Mouse (Mus musculus): ENCODE measurements around the gene Ifna1. TPM values are rescaled to one million over a fixed set of nuclear protein-coding genes. Genes with fewer than 3 reads are reported as not detected.
A peak's percentile ranks its signal among the peaks of the same experiment; 100 is the strongest.
"Not testable (repeated sequence)": the region's sequence is repeated elsewhere in the genome, so short reads cannot be mapped to it uniquely, and the experiment has no call there.

Gene Ifna1
- polyA plus RNA-seq (2016; fragmentation: Nextera tagmentation; extraction: Ambion mirVana): not detected in 2 replicates

- Histone ChIP-seq H3K9ac (no peak within 1 kb of the TSS), H3K4me1 (no peaks in the 10 kb centered on the region; the same call in 1 of the 2 replicates), H3K27ac (no peak within 1 kb of the TSS), H3K4me2 (replicated peaks) (no peak within 1 kb of the TSS), H3K36me3 (no peaks in the 10 kb centered on the region), H3K27me3 (no peaks in the 10 kb centered on the region), H3K4me3 (no peak within 1 kb of the TSS), H3K9me3 (no peaks in the 10 kb centered on the region)
- WGBS: 81% methylated on average over 1 of the region's 1 CpGs
- no peak for ATAC-seq (ENCODE audit: insufficient number of reproducible peaks, insufficient read depth, low FRiP score, low TSS enrichment)
Measured at GRCm38 (mm10) chr4:88849698-88850097, at the start of gene Ifna1. Gene Ifna1, plus strand, starts transcription at chr4:88850087.

- not testable (repeated sequence) for H3K9ac ChIP-seq; H3K27ac ChIP-seq; H3K4me2 ChIP-seq (replicated peaks); H3K36me3 ChIP-seq; H3K4me1 ChIP-seq; H3K9me3 ChIP-seq; H3K4me3 ChIP-seq; H3K27me3 ChIP-seq; ATAC-seq (ENCODE audit: insufficient number of reproducible peaks, insufficient read depth, low FRiP score, low TSS enrichment)
- WGBS: no CpG with 5 or more reads among the region's 29 CpGs
Measured at GRCm38 (mm10) chr4:88802954-88803353, 46.9 kb upstream of the Ifna1 start, which contains the start of gene Gm13287. Gene Gm13287, plus strand, starts transcription at chr4:88803254.

GRCm38 (mm10) chr4:88805231-88805630 is 44.7 kb upstream of the Ifna1 start, which contains the start of gene Gm13288:
Gene Gm13288, plus strand, starts transcription at chr4:88805531.
- WGBS: no CpG with 5 or more reads among the region's 8 CpGs
- H3K36me3 ChIP-seq; H3K9ac ChIP-seq; H3K9me3 ChIP-seq; H3K4me1 ChIP-seq; ATAC-seq (ENCODE audit: insufficient number of reproducible peaks, insufficient read depth, low FRiP score, low TSS enrichment); H3K27ac ChIP-seq; H3K27me3 ChIP-seq: not testable (repeated sequence)
- 0 out of 2 replicates have a peak within 1 kb of the TSS, but pooled peaks have one; percentile 22 for H3K4me3 ChIP-seq
- H3K4me2 ChIP-seq (replicated peaks): peak within 1 kb of the TSS; percentile 32; the same call in 1 of the 2 replicates

- WGBS: 0% methylated on average over 14 of the region's 34 CpGs
- not testable (repeated sequence) for H3K36me3 ChIP-seq; H3K4me1 ChIP-seq; H3K27ac ChIP-seq; H3K27me3 ChIP-seq; H3K9ac ChIP-seq; H3K9me3 ChIP-seq; ATAC-seq (ENCODE audit: insufficient number of reproducible peaks, insufficient read depth, low FRiP score, low TSS enrichment)
- 0 out of 2 replicates have a peak overlapping the region, but pooled peaks have one; percentile 22 for H3K4me3 ChIP-seq
- peak overlapping the region; percentile 32; the same call in 1 of the 2 replicates for H3K4me2 ChIP-seq (replicated peaks)
Measured at GRCm38 (mm10) chr4:88805761-88806160, 44.1 kb upstream of the Ifna1 start.

- H3K27me3 ChIP-seq: no peaks in the 10 kb centered on the region
- WGBS: 61% methylated on average over 3 of the region's 3 CpGs
- no peaks in the 10 kb centered on the region for H3K9me3 ChIP-seq
- no peak within 1 kb of the TSS for H3K4me2 ChIP-seq (replicated peaks)
- H3K36me3 ChIP-seq: no peaks in the 10 kb centered on the region
- no peak for ATAC-seq (ENCODE audit: insufficient number of reproducible peaks, insufficient read depth, low FRiP score, low TSS enrichment)
- no peak within 1 kb of the TSS for H3K9ac ChIP-seq
- no peaks in the 10 kb centered on the region for H3K4me1 ChIP-seq
- no peak within 1 kb of the TSS for H3K27ac ChIP-seq
- H3K4me3 ChIP-seq: no peak within 1 kb of the TSS
Measured at GRCm38 (mm10) chr4:88815928-88816327, 34.0 kb upstream of the Ifna1 start, which contains the start of gene Ifna7. Gene Ifna7, plus strand, starts transcription at chr4:88816228.

- Histone ChIP-seq H3K27me3 (no peaks in the 10 kb centered on the region), H3K36me3 (no peaks in the 10 kb centered on the region), H3K27ac (no peak within 1 kb of the TSS), H3K4me2 (replicated peaks) (no peak within 1 kb of the TSS), H3K4me3 (no peak within 1 kb of the TSS), H3K9ac (no peak within 1 kb of the TSS), H3K9me3 (no peaks in the 10 kb centered on the region), H3K4me1 (no peaks in the 10 kb centered on the region)
- no peak for ATAC-seq (ENCODE audit: insufficient number of reproducible peaks, insufficient read depth, low FRiP score, low TSS enrichment)
- 96% methylated on average over 1 of the region's 1 CpGs for WGBS
Measured at GRCm38 (mm10) chr4:88819659-88820058, 30.2 kb upstream of the Ifna1 start, which contains the start of gene Ifna11. Gene Ifna11, plus strand, starts transcription at chr4:88819959.

- Histone ChIP-seq H3K4me1 (no peaks in the 10 kb centered on the region), H3K4me2 (replicated peaks) (no peak overlapping the region), H3K27me3 (no peaks in the 10 kb centered on the region), H3K9ac (no peak overlapping the region), H3K4me3 (no peak overlapping the region), H3K9me3 (no peaks in the 10 kb centered on the region), H3K36me3 (no peaks in the 10 kb centered on the region), H3K27ac (no peak overlapping the region)
- ATAC-seq (ENCODE audit: insufficient number of reproducible peaks, insufficient read depth, low FRiP score, low TSS enrichment): no peak
- 26% methylated on average over 4 of the region's 4 CpGs for WGBS
Measured at GRCm38 (mm10) chr4:88822995-88823394, 26.9 kb upstream of the Ifna1 start.

GRCm38 (mm10) chr4:88827116-88827515 is 22.8 kb upstream of the Ifna1 start, which contains the start of gene Ifna6:
Gene Ifna6, plus strand, starts transcription at chr4:88827416.
- not testable (repeated sequence) for H3K27me3 ChIP-seq; H3K27ac ChIP-seq; H3K9me3 ChIP-seq; H3K4me3 ChIP-seq; H3K36me3 ChIP-seq; H3K9ac ChIP-seq; ATAC-seq (ENCODE audit: insufficient number of reproducible peaks, insufficient read depth, low FRiP score, low TSS enrichment); H3K4me1 ChIP-seq; H3K4me2 ChIP-seq (replicated peaks)

- Histone ChIP-seq H3K36me3 (no peaks in the 10 kb centered on the region), H3K4me3 (no peak overlapping the region), H3K27me3 (no peaks in the 10 kb centered on the region), H3K4me2 (replicated peaks) (no peak overlapping the region), H3K4me1 (no peaks in the 10 kb centered on the region), H3K9me3 (no peaks in the 10 kb centered on the region), H3K9ac (no peak overlapping the region), H3K27ac (no peak overlapping the region)
- no peak for ATAC-seq (ENCODE audit: insufficient number of reproducible peaks, insufficient read depth, low FRiP score, low TSS enrichment)
- 35% methylated on average over 4 of the region's 4 CpGs for WGBS
Measured at GRCm38 (mm10) chr4:88830523-88830922, 19.4 kb upstream of the Ifna1 start.

- not testable (repeated sequence) for H3K9ac ChIP-seq; H3K4me3 ChIP-seq; ATAC-seq (ENCODE audit: insufficient number of reproducible peaks, insufficient read depth, low FRiP score, low TSS enrichment); H3K27me3 ChIP-seq; H3K4me1 ChIP-seq; H3K9me3 ChIP-seq; H3K36me3 ChIP-seq; H3K27ac ChIP-seq; H3K4me2 ChIP-seq (replicated peaks)
- 78% methylated on average over 1 of the region's 1 CpGs for WGBS
Measured at GRCm38 (mm10) chr4:88835225-88835624, 14.7 kb upstream of the Ifna1 start, which contains the start of gene Ifna5. Gene Ifna5, plus strand, starts transcription at chr4:88835525.

GRCm38 (mm10) chr4:88838828-88839227 is 11.1 kb upstream of the Ifna1 start:
- 43% methylated on average over 3 of the region's 3 CpGs for WGBS
- H3K9ac ChIP-seq: no peak overlapping the region

GRCm38 (mm10) chr4:88840058-88840457 is 9.8 kb upstream of the Ifna1 start:
- Histone ChIP-seq H3K4me1 (no peaks in the 10 kb centered on the region), H3K36me3 (no peaks in the 10 kb centered on the region), H3K4me2 (replicated peaks) (no peak overlapping the region), H3K27me3 (no peaks in the 10 kb centered on the region), H3K4me3 (no peak overlapping the region), H3K9me3 (no peaks in the 10 kb centered on the region), H3K9ac (no peak overlapping the region), H3K27ac (no peak overlapping the region)
- WGBS: 75% methylated on average over 3 of the region's 3 CpGs
- no peak for ATAC-seq (ENCODE audit: insufficient number of reproducible peaks, insufficient read depth, low FRiP score, low TSS enrichment)

More at GRCm38 (mm10) chr4:88838828-88839227, 11.1 kb upstream of the Ifna1 start:
- no peak overlapping the region for H3K4me2 ChIP-seq (replicated peaks)
- no peak overlapping the region for H3K27ac ChIP-seq
- H3K9me3 ChIP-seq: no peaks in the 10 kb centered on the region
- H3K27me3 ChIP-seq: no peaks in the 10 kb centered on the region
- H3K4me1 ChIP-seq: no peaks in the 10 kb centered on the region
- H3K36me3 ChIP-seq: no peaks in the 10 kb centered on the region
- ATAC-seq (ENCODE audit: insufficient number of reproducible peaks, insufficient read depth, low FRiP score, low TSS enrichment): no peak
- H3K4me3 ChIP-seq: no peak overlapping the region

All from embryonic facial prominence, embryonic 12.5 days (tissue).